Mouse (Mus musculus): ENCODE data around the gene Atrn. TPM values are rescaled to one million over a fixed set of nuclear protein-coding genes. Genes with fewer than 3 reads are reported as not detected.

The Atrn gene
- total and polyA plus RNA-seq, 2 experiments from 2014 or later, result 11.4 to 80.3 TPM

DNA sequence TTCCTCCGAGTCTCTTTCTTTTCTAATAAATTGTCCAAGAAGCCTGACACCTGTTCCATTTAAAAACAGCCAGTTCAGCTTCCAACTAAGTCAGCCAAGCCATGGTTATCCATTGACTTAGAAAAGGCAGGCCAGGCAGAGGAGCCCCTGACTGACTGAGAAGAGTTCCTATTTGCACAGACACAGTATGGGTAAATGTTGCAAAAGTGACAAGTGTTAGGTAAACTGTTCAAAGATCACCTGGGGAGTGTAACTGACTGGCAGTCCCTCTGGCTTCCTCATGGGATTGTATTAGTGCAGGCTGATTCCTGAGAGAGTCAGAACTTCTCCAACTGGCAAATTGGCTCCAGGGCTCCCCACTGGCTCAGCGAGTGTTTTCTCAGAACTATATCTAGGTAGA, 8.4 kb upstream of the Atrn start:
- ATAC-seq, result no peak
- Histone ChIP-seq H3K27ac (ENCODE audit: low read depth, low read length) (no peak overlapping the region), H3K9ac (no peak overlapping the region), H3K36me3 (ENCODE audit: insufficient read depth) (0 out of 2 replicates have a peak, but pooled peaks cover 3% of the 10 kb centered on the region), H3K27me3 (ENCODE audit: insufficient read depth, low read length) (no peaks in the 10 kb centered on the region), H3K4me3 (ENCODE audit: low read depth, low read length) (no peak overlapping the region), H3K4me2 (ENCODE audit: low read depth) (no peak overlapping the region), H3K9me3 (ENCODE audit: low read length) (no peaks in the 10 kb centered on the region), H3K4me1 (ENCODE audit: insufficient read depth) (0 out of 2 replicates have a peak, but pooled peaks cover 3% of the 10 kb centered on the region)
- 71% methylated on average over 2 of the region's 2 CpGs for WGBS
- DNase-seq, result no peak
- TF ChIP-seq CTCF (IDR thresholded peaks at IDR 0.05; ENCODE audit: low read depth), result no peak

DNA sequence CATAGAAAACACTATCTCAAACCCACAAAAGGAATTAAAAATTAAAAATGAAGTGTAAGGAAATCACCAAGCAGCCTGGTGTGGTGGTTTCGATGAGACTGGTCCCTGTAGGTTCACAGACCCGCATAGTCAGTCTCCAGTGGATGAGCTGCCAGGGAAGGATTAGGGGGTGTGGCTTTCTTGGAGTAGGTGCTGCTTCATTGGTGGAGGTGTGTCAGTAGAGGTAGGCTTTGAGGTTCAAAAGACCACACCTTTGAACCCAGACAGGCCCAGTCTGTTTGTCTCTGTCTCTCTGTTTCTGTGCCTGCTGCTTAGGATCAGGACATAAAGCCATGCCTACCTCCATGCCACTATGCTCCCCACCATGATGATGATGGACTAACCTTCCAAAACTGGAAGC, 7.5 kb upstream of the Atrn start:
- Histone ChIP-seq H3K4me3 (ENCODE audit: low read depth, low read length) (no peak overlapping the region), H3K4me2 (ENCODE audit: low read depth) (no peak overlapping the region), H3K27ac (ENCODE audit: low read depth, low read length) (no peak overlapping the region), H3K4me1 (ENCODE audit: insufficient read depth) (0 out of 2 replicates have a peak, but pooled peaks cover 3% of the 10 kb centered on the region), H3K9me3 (ENCODE audit: low read length) (no peaks in the 10 kb centered on the region), H3K27me3 (ENCODE audit: insufficient read depth, low read length) (no peaks in the 10 kb centered on the region), H3K9ac (no peak overlapping the region), H3K36me3 (ENCODE audit: insufficient read depth) (0 out of 2 replicates have a peak, but pooled peaks cover 3% of the 10 kb centered on the region)
- DNase-seq (no peak), ATAC-seq (no peak)
- no peak for TF ChIP-seq CTCF (IDR thresholded peaks at IDR 0.05; ENCODE audit: low read depth)
- WGBS, result 90% methylated on average over 2 of the region's 2 CpGs

DNA sequence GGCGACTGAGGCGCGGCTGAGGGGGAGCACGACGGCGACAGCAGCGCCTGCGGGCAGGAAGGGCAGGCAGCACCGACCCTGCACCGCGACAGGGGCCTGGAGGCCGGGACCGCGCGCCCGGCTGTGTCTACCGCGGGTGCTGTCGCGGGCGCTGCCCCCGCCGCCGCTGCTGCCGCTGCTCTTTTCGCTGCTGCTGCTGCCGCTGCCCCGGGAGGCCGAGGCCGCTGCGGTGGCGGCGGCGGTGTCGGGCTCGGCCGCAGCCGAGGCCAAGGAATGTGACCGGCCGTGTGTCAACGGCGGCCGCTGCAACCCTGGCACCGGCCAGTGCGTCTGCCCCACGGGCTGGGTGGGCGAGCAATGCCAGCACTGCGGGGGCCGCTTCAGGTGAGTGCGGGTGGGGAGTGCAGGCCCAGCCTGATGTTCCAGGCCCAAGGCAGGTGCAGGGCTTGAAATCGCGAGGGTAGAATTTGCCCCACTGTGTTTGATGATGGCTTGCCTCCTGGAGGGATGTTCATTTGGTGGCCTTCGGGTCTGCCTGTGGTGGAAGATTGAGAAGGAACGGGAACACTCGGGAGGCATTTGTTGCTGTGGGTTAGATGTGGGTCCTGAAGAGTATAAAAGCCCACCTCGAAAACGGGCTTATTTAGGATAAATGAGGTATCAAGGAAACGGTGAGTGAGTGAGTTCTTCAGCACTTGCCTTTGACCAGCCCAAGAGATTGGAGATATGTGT, 455 bp downstream of the Atrn start:
- no peaks in the 10 kb centered on the region for H3K27me3 ChIP-seq (ENCODE audit: insufficient read depth, low read length)
- WGBS, result 5% methylated on average over 43 of the region's 58 CpGs
- peak overlapping the region; percentile 97 for H3K9ac ChIP-seq
- no peak for TF ChIP-seq CTCF (IDR thresholded peaks at IDR 0.05; ENCODE audit: low read depth)
- no peaks in the 10 kb centered on the region for H3K36me3 ChIP-seq (ENCODE audit: insufficient read depth)
- H3K27ac ChIP-seq (ENCODE audit: low read depth, low read length), result peak overlapping the region; percentile 90
- H3K4me2 ChIP-seq (ENCODE audit: low read depth), result peak overlapping the region; percentile 81
- DNase-seq (no peak), ATAC-seq (peak; percentile 45)
- H3K4me1 ChIP-seq (ENCODE audit: insufficient read depth), result peaks cover 19% of the 10 kb centered on the region
- peak overlapping the region; percentile 90 for H3K4me3 ChIP-seq (ENCODE audit: low read depth, low read length)
- no peaks in the 10 kb centered on the region for H3K9me3 ChIP-seq (ENCODE audit: low read length)

DNA sequence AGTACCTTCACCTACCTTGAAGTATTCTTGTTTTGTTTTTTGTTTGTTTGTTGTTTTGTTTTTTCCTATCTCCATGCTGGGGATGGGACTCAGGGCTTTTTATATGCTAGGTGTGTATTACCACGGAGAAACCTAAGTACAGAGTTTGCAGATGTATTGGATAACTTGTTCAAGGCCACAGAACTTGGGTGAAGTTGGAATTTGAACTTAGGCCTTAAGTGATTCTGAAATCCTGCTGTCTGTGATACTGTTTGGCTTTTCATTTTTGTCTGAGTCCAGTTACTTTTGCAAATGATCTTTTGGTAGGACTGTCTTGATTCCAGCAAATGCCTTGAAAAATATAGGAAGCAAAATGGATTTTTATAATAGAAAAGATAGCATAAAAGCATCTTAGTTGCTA, 5.4 kb downstream of the Atrn start:
- TF ChIP-seq CTCF (IDR thresholded peaks at IDR 0.05; ENCODE audit: low read depth), result no peak
- Histone ChIP-seq H3K4me3 (ENCODE audit: low read depth, low read length) (no peak overlapping the region), H3K27me3 (ENCODE audit: insufficient read depth, low read length) (no peaks in the 10 kb centered on the region), H3K4me1 (ENCODE audit: insufficient read depth) (peaks cover 11% of the 10 kb centered on the region), H3K9me3 (ENCODE audit: low read length) (no peaks in the 10 kb centered on the region), H3K4me2 (ENCODE audit: low read depth) (no peak overlapping the region), H3K36me3 (ENCODE audit: insufficient read depth) (no peaks in the 10 kb centered on the region), H3K9ac (no peak overlapping the region), H3K27ac (ENCODE audit: low read depth, low read length) (no peak overlapping the region)
- DNase-seq (no peak), ATAC-seq (no peak)
- WGBS, result 76% methylated on average over 1 of the region's 1 CpGs

DNA sequence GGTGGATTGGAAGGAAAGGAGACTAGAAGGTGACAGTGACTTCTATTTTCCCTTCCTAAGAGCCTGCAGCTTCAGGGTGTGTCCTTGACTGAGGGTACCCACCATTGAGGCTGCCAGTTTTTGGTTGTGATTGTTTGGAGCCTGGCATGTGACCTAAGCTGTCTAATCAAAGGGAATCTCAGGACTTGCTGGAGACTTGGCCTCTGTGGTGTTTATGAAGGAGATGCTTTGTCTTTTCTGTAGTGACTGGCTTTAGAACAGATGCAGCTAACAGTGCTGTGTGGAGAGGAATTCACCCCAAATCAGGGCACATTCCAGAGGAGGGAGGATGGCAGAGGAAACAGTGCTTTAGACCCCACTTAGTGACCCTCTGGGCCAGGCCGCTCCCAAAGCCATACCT, 8.6 kb downstream of the Atrn start:
- Histone ChIP-seq H3K4me1 (ENCODE audit: insufficient read depth) (no peaks in the 10 kb centered on the region), H3K36me3 (ENCODE audit: insufficient read depth) (no peaks in the 10 kb centered on the region), H3K4me2 (ENCODE audit: low read depth) (no peak overlapping the region), H3K9ac (no peak overlapping the region), H3K4me3 (ENCODE audit: low read depth, low read length) (no peak overlapping the region), H3K27me3 (ENCODE audit: insufficient read depth, low read length) (no peaks in the 10 kb centered on the region), H3K9me3 (ENCODE audit: low read length) (no peaks in the 10 kb centered on the region), H3K27ac (ENCODE audit: low read depth, low read length) (no peak overlapping the region)
- DNase-seq (no peak), ATAC-seq (no peak)
- WGBS, result 94% methylated on average over 1 of the region's 1 CpGs
- TF ChIP-seq CTCF (IDR thresholded peaks at IDR 0.05; ENCODE audit: low read depth), result no peak

DNA sequence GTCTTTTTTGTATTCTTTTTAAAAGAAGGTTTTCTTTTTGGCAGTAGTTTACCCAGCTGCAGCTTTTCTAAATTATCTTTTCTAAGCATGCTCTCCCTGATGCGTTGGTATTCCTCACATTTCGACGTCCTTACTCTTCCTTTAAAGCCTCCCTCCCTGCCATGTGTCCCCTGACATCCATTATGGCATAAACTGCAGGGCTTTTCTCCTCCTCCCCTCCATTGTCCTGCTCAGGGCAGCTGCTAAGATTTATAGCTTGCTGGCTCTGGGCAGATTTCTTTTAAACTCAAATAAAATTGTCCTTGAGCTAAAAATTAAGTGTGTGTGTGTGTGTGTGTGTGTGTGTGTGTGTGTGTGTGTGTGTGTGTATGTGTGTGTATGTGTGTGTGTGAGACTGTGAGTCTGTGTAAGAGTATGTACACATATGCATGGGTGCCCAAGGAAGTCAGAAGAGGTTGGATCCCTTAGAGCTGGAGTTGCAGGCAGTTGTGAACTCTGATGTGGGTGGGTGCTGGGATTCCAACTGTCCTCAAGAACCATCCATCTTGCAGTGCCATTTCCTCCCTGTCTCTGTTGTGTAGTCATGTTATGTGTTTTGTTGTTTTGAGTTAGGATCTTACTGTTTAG, 10.3 kb downstream of the Atrn start:
- no peak for ATAC-seq
- no peak for TF ChIP-seq CTCF (IDR thresholded peaks at IDR 0.05; ENCODE audit: low read depth)
- no peaks in the 10 kb centered on the region for H3K36me3 ChIP-seq (ENCODE audit: insufficient read depth)

DNA sequence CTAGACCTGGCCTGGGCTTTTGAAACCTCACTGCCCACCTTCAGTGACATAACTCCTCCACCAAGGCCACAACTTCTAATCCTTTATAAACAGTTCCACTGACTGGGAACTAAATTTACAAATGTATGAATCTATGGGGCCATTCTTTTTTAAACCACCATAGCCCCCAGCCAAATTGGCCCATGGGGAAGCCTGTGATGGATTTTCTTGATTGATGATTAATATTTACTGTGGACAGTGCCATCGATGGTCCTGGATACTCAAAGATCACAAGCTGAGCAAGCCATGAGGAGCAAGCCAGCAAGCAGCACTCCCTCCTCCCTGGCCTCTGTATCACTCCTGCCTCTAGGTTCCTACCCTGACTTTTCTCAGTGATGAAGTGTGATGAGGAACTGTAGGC, 11.4 kb downstream of the Atrn start:
- Histone ChIP-seq H3K36me3 (ENCODE audit: insufficient read depth) (no peaks in the 10 kb centered on the region), H3K4me1 (ENCODE audit: insufficient read depth) (no peaks in the 10 kb centered on the region), H3K27me3 (ENCODE audit: insufficient read depth, low read length) (no peaks in the 10 kb centered on the region), H3K27ac (ENCODE audit: low read depth, low read length) (no peak overlapping the region), H3K9me3 (ENCODE audit: low read length) (no peaks in the 10 kb centered on the region), H3K9ac (no peak overlapping the region), H3K4me3 (ENCODE audit: low read depth, low read length) (no peak overlapping the region), H3K4me2 (ENCODE audit: low read depth) (no peak overlapping the region)
- ATAC-seq (no peak), DNase-seq (no peak)
- TF ChIP-seq CTCF (IDR thresholded peaks at IDR 0.05; ENCODE audit: low read depth), result no peak
- 97% methylated on average over 1 of the region's 1 CpGs for WGBS

More for the DNA sequence above, 10.3 kb downstream of the Atrn start:
- Histone ChIP-seq H3K27me3 (ENCODE audit: insufficient read depth, low read length) (no peaks in the 10 kb centered on the region), H3K9ac (no peak overlapping the region), H3K27ac (ENCODE audit: low read depth, low read length) (no peak overlapping the region), H3K4me3 (ENCODE audit: low read depth, low read length) (no peak overlapping the region), H3K4me1 (ENCODE audit: insufficient read depth) (no peaks in the 10 kb centered on the region), H3K9me3 (ENCODE audit: low read length) (no peaks in the 10 kb centered on the region), H3K4me2 (ENCODE audit: low read depth) (no peak overlapping the region)
- 43% methylated on average over 3 of the region's 3 CpGs for WGBS
- DNase-seq, result no peak
